Mouse (Mus musculus) effector memory CD4-positive, alpha-beta T cell, adult 5 months (primary cell): ENCODE data around the gene Apln. TPM values are rescaled to one million over a fixed set of nuclear protein-coding genes. Genes with fewer than 3 reads are reported as not detected.

Source experiments
- polyA plus RNA-seq: library from polyadenylated mRNA; unstranded; fragments of 100-300 nt; shearing (Covaris generic); gene quantifications from one replicate; pipeline ENCODE4 v1.2.1, GENCODE M21; 2017

Apln gene
- 0.24 TPM for polyA plus RNA-seq

DNA sequence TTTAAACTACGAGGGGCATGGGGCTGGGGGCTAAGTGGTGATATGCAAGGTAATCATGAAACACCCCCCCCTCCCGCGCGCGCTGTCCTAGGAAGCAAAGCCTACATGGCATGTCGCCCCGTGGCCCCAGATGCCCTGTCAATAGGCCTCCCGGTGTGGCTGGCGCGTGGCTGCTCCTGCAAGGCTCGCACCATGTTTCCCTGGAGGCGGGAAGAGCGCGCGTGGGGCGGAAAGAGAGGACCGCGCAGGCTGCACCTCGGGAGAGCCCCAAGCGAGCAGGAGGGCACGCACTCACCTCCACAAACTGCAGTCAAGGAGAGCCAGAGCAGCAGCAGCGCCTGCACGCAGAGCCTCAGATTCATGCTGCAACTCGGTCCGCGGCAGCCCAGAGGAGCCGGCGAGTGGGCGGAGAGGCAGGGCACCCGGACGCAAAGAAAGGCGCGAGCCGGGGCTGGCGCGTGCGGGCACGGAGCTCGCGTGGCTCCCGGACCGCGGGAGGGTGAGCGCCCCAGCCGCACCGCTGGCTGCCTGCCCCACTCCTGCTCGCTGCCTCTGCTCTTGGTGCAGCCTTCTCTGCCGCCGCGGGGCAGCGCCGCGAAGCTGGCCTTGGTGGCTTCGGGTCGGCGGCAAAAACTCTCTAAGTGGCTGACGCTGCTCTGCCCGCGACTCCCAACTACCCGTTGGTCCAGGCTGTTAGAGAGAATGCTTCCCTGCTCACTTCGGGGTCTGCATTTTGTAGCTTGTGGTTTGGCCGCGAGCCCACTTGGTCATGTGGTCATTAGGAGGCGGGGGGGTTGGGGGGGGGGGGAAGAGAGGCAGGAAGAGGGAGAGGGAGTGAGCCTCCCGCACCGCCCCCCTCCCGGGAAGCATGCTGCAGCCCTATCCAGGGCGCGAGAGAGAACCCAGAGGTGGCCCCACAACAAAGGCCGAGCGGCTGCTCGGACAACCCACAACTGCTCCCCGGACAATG, at the start of gene Apln:
TSS of gene Apln (minus strand) at position 710 of the 970 bp plus-strand sequence.

Other genes with a start within 250 kb of the Apln start
- gene Smarca1, start 141.9 kb downstream of the Apln start, polyA plus RNA-seq, result not detected
- gene Ocrl, start 122.5 kb downstream of the Apln start, polyA plus RNA-seq, result 12.2 TPM
- gene Xpnpep2, start 73.9 kb upstream of the Apln start, polyA plus RNA-seq, result not detected
- gene Sash3, start 111.6 kb upstream of the Apln start, polyA plus RNA-seq, result 161 TPM
- gene Zdhhc9, start 174.0 kb upstream of the Apln start, polyA plus RNA-seq, result 27.1 TPM
- gene Utp14a, start 222.0 kb upstream of the Apln start, polyA plus RNA-seq, result 20.0 TPM